Mouse (Mus musculus): ENCODE measurements at regions not wholly inside any gene's neighbourhood (a gene's known extent, or its start where the extent isn't known, plus 50 kb on each side); places are given as distances from the start of the nearest gene placed in this dataset.

- TF ChIP-seq USF1 (IDR thresholded peaks at IDR 0.05; ENCODE audit: low read depth) (no peak), REST (IDR thresholded peaks at IDR 0.05; ENCODE audit: insufficient read depth, insufficient read length) (no peak), E2F4 (IDR thresholded peaks at IDR 0.05; ENCODE audit: insufficient read depth) (no peak), TCF12 (IDR thresholded peaks at IDR 0.05; ENCODE audit: insufficient read depth, poor library complexity, severe bottlenecking) (no peak), MYOG (IDR thresholded peaks at IDR 0.05; ENCODE audit: control insufficient read depth in 1 of 3, insufficient read depth in 1 of 3, insufficient read length in 2 of 3, low read depth in 2 of 3) (no peak), SRF (IDR thresholded peaks at IDR 0.05; ENCODE audit: control insufficient read depth, insufficient read length, low read depth) (no peak), POLR2AphosphoS2 (IDR thresholded peaks at IDR 0.05; ENCODE audit: insufficient read length, low read depth) (no peak), CEBPB (IDR thresholded peaks at IDR 0.05; ENCODE audit: insufficient read depth, poor library complexity, severe bottlenecking) (no peak), POLR2A (IDR thresholded peaks at IDR 0.05; ENCODE audit: insufficient read length, low read depth) (no peak), MYOD1 (IDR thresholded peaks at IDR 0.05; ENCODE audit: control insufficient read depth in 1 of 3, insufficient read length in 2 of 3, low read depth in 2 of 3) (no peak), TCF3 (IDR thresholded peaks at IDR 0.05; ENCODE audit: insufficient read length, low read depth) (no peak), MAX (IDR thresholded peaks at IDR 0.05; ENCODE audit: low read depth) (no peak)
- no peaks in the 10 kb centered on the region for H3K36me3 ChIP-seq (ENCODE audit: control insufficient read depth, insufficient read depth)
These were observed 127.6 kb upstream of the Il12b start for GRCm38 (mm10) chr11:44272268-44272667.

GRCm38 (mm10) chr11:44278521-44279208, 121.2 kb upstream of the Il12b start:
- Histone ChIP-seq H3K36me3 (ENCODE audit: control insufficient read depth, insufficient read depth) (no peaks in the 10 kb centered on the region), H3ac (ENCODE audit: control insufficient read depth, insufficient read length) (no peak overlapping the region), H3K4me3 (no peak overlapping the region), H3K4me2 (ENCODE audit: low read depth) (no peak overlapping the region), H3K27me3 (ENCODE audit: control insufficient read depth, insufficient read depth, insufficient read length) (no peaks in the 10 kb centered on the region), H3K79me2 (ENCODE audit: control insufficient read depth, insufficient read depth) (no peaks in the 10 kb centered on the region)
- TF ChIP-seq SRF (IDR thresholded peaks at IDR 0.05; ENCODE audit: control insufficient read depth, insufficient read length, low read depth) (no peak), MAX (IDR thresholded peaks at IDR 0.05; ENCODE audit: low read depth) (no peak), CEBPB (IDR thresholded peaks at IDR 0.05; ENCODE audit: insufficient read depth, poor library complexity, severe bottlenecking) (no peak), TCF12 (IDR thresholded peaks at IDR 0.05; ENCODE audit: insufficient read depth, poor library complexity, severe bottlenecking) (no peak), TCF3 (IDR thresholded peaks at IDR 0.05; ENCODE audit: insufficient read length, low read depth) (no peak), POLR2A (IDR thresholded peaks at IDR 0.05; ENCODE audit: insufficient read length, low read depth) (no peak), MYOG (IDR thresholded peaks at IDR 0.05; ENCODE audit: control insufficient read depth in 1 of 3, insufficient read depth in 1 of 3, insufficient read length in 2 of 3, low read depth in 2 of 3) (no peak), REST (IDR thresholded peaks at IDR 0.05; ENCODE audit: insufficient read depth, insufficient read length) (no peak)

More at GRCm38 (mm10) chr11:44272268-44272667, 127.6 kb upstream of the Il12b start:
- Histone ChIP-seq H3K4me2 (ENCODE audit: low read depth) (no peak overlapping the region), H3ac (ENCODE audit: control insufficient read depth, insufficient read length) (no peak overlapping the region), H3K79me2 (ENCODE audit: control insufficient read depth, insufficient read depth) (no peaks in the 10 kb centered on the region), H3K4me3 (no peak overlapping the region), H3K27me3 (ENCODE audit: control insufficient read depth, insufficient read depth, insufficient read length) (no peaks in the 10 kb centered on the region)

GRCm38 (mm10) chr11:44285961-44286360, 113.9 kb upstream of the Il12b start:
- no peak overlapping the region for H3K4me2 ChIP-seq (ENCODE audit: low read depth)
- H3K36me3 ChIP-seq (ENCODE audit: control insufficient read depth, insufficient read depth) = no peaks in the 10 kb centered on the region
- H3K27me3 ChIP-seq (ENCODE audit: control insufficient read depth, insufficient read depth, insufficient read length) = no peaks in the 10 kb centered on the region
- TF ChIP-seq SRF (IDR thresholded peaks at IDR 0.05; ENCODE audit: control insufficient read depth, insufficient read length, low read depth) = no peak
- TF ChIP-seq USF1 (IDR thresholded peaks at IDR 0.05; ENCODE audit: low read depth) = no peak
- TF ChIP-seq TCF12 (IDR thresholded peaks at IDR 0.05; ENCODE audit: insufficient read depth, poor library complexity, severe bottlenecking) = no peak
- no peak for TF ChIP-seq POLR2AphosphoS2 (IDR thresholded peaks at IDR 0.05; ENCODE audit: insufficient read length, low read depth)
- no peak for TF ChIP-seq MYOG (IDR thresholded peaks at IDR 0.05; ENCODE audit: control insufficient read depth in 1 of 3, insufficient read depth in 1 of 3, insufficient read length in 2 of 3, low read depth in 2 of 3)
- TF ChIP-seq CEBPB (IDR thresholded peaks at IDR 0.05; ENCODE audit: insufficient read depth, poor library complexity, severe bottlenecking) = no peak
- TF ChIP-seq E2F4 (IDR thresholded peaks at IDR 0.05; ENCODE audit: insufficient read depth) = no peak
- TF ChIP-seq MAX (IDR thresholded peaks at IDR 0.05; ENCODE audit: low read depth) = no peak
- TF ChIP-seq MYOD1 (IDR thresholded peaks at IDR 0.05; ENCODE audit: control insufficient read depth in 1 of 3, insufficient read length in 2 of 3, low read depth in 2 of 3) = no peak
- no peak overlapping the region for H3ac ChIP-seq (ENCODE audit: control insufficient read depth, insufficient read length)
- no peak overlapping the region for H3K4me3 ChIP-seq
- H3K79me2 ChIP-seq (ENCODE audit: control insufficient read depth, insufficient read depth) = no peaks in the 10 kb centered on the region

GRCm38 (mm10) chr11:44288825-44289224, 111.0 kb upstream of the Il12b start:
- no peak overlapping the region for H3K4me3 ChIP-seq
- peak in 1 of 3 experiments; percentile 43 for TF ChIP-seq MYOD1 (IDR thresholded peaks at IDR 0.05; ENCODE audit: control insufficient read depth in 1 of 3, insufficient read length in 2 of 3, low read depth in 2 of 3)
- no peak for TF ChIP-seq TCF12 (IDR thresholded peaks at IDR 0.05; ENCODE audit: insufficient read depth, poor library complexity, severe bottlenecking)

GRCm38 (mm10) chr11:44303786-44304185, 96.1 kb upstream of the Il12b start:
- H3K4me3 ChIP-seq = no peak overlapping the region
- no peak overlapping the region for H3K4me2 ChIP-seq (ENCODE audit: low read depth)
- H3ac ChIP-seq (ENCODE audit: control insufficient read depth, insufficient read length) = no peak overlapping the region
- H3K79me2 ChIP-seq (ENCODE audit: control insufficient read depth, insufficient read depth) = no peaks in the 10 kb centered on the region
- H3K27me3 ChIP-seq (ENCODE audit: control insufficient read depth, insufficient read depth, insufficient read length) = no peaks in the 10 kb centered on the region
- H3K36me3 ChIP-seq (ENCODE audit: control insufficient read depth, insufficient read depth) = no peaks in the 10 kb centered on the region
- TF ChIP-seq E2F4 (IDR thresholded peaks at IDR 0.05; ENCODE audit: insufficient read depth) = no peak
- no peak for TF ChIP-seq POLR2AphosphoS2 (IDR thresholded peaks at IDR 0.05; ENCODE audit: insufficient read length, low read depth)

More at GRCm38 (mm10) chr11:44288825-44289224, 111.0 kb upstream of the Il12b start:
- Histone ChIP-seq H3ac (ENCODE audit: control insufficient read depth, insufficient read length) (no peak overlapping the region), H3K36me3 (ENCODE audit: control insufficient read depth, insufficient read depth) (no peaks in the 10 kb centered on the region), H3K27me3 (ENCODE audit: control insufficient read depth, insufficient read depth, insufficient read length) (no peaks in the 10 kb centered on the region), H3K4me2 (ENCODE audit: low read depth) (no peak overlapping the region), H3K79me2 (ENCODE audit: control insufficient read depth, insufficient read depth) (no peaks in the 10 kb centered on the region)
